Mouse (Mus musculus) thymus, adult 2 months (tissue): ENCODE data around the gene Nkiras2. TPM values are rescaled to one million over a fixed set of nuclear protein-coding genes. Genes with fewer than 3 reads are reported as not detected.

ENCODE experiments used
- DNase-seq: peaks from one replicate; pipeline ENCODE4 v3.0.0; 2021
- H3K27ac ChIP-seq: fragments of 200-500 bp; 2 replicates; pipeline ENCODE4 v1.5.1; 2012; ENCODE audit warnings: low read length, control low read depth; ENCODE audit not compliant: control insufficient read depth, insufficient read depth
- H3K27me3 ChIP-seq: fragments of 200-500 bp; 2 replicates; pipeline ENCODE4 v1.6.1; 2012; ENCODE audit warnings: mild to moderate bottlenecking, low read length, moderate library complexity, mixed read lengths; ENCODE audit not compliant: control insufficient read depth, insufficient read depth
- H3K36me3 ChIP-seq: fragments of 200-500 bp; 2 replicates; pipeline ENCODE4 v1.6.1; 2012; ENCODE audit warnings: mild to moderate bottlenecking, low read length, moderate library complexity; ENCODE audit not compliant: control insufficient read depth, insufficient read depth
- H3K4me1 ChIP-seq: fragments of 200-500 bp; replicated peaks from 2 replicates; pipeline ENCODE4 v1.6.1; 2012; ENCODE audit warnings: low read length; ENCODE audit not compliant: control insufficient read depth, insufficient read depth
- H3K4me3 ChIP-seq: fragments of 200-500 bp; 2 replicates; pipeline ENCODE4 v1.5.1; 2012; ENCODE audit warnings: mild to moderate bottlenecking, low read length, control low read depth, moderate library complexity; ENCODE audit not compliant: control insufficient read depth, insufficient read depth
- CTCF ChIP-seq: fragments of 200-500 bp; IDR thresholded peaks from 2 replicates; pipeline ENCODE4 v1.5.1; 2012; ENCODE audit warnings: mild to moderate bottlenecking, control low read depth, low read length, moderate library complexity, borderline replicate concordance; ENCODE audit not compliant: control insufficient read depth, poor library complexity, insufficient read depth; ENCODE audit errors: extremely low read depth
- POLR2A ChIP-seq: fragments of 200-500 bp; IDR thresholded peaks from 2 replicates; pipeline ENCODE4 v1.6.1; 2012; ENCODE audit warnings: mild to moderate bottlenecking, low read length, control low read depth, moderate library complexity; ENCODE audit not compliant: control insufficient read depth, poor library complexity, insufficient read depth; ENCODE audit errors: extremely low read depth
- WGBS: fragments of 180-500 bp; shearing (Covaris S2); methylation state at CpG from one replicate; pipeline ENCODE4 v1.1.7; 2018; 5-methylcytosine and 5-hydroxymethylcytosine counted together
- polyA plus RNA-seq: library from polyadenylated mRNA; depleted of rRNA; stranded (reverse); fragments of >200 nt; gene quantifications from 2 replicates; pipeline ENCODE4 v1.2.3, GENCODE M21; 2012; rRNA removed

The Nkiras2 gene
- polyA plus RNA-seq, 1 experiment = 68.4 TPM

GRCm38 (mm10) chr11:100656458-100656857 lies 37.4 kb downstream of the Nkiras2 start:
- 49% methylated on average over 6 of the region's 6 CpGs for WGBS

GRCm38 (mm10) chr11:100659806-100660205 lies 40.8 kb downstream of the Nkiras2 start:
- H3K27ac ChIP-seq = no peak overlapping the region
- WGBS = 94% methylated on average over 10 of the region's 10 CpGs
- H3K27me3 ChIP-seq = no peaks in the 10 kb centered on the region
- H3K4me3 ChIP-seq = no peak overlapping the region
- TF ChIP-seq POLR2A = no peak
- no peak for TF ChIP-seq CTCF
- DNase-seq = no peak
- no peaks in the 10 kb centered on the region for H3K36me3 ChIP-seq
- no peaks in the 10 kb centered on the region for H3K4me1 ChIP-seq

More at GRCm38 (mm10) chr11:100656458-100656857, 37.4 kb downstream of the Nkiras2 start:
- TF ChIP-seq POLR2A (no peak), CTCF (no peak)
- DNase-seq = no peak
- Histone ChIP-seq H3K4me3 (no peak overlapping the region), H3K36me3 (no peaks in the 10 kb centered on the region), H3K27ac (no peak overlapping the region), H3K4me1 (no peaks in the 10 kb centered on the region), H3K27me3 (no peaks in the 10 kb centered on the region)

- no peak for TF ChIP-seq CTCF
- no peak for TF ChIP-seq POLR2A
- Histone ChIP-seq H3K36me3 (no peaks in the 10 kb centered on the region), H3K4me1 (no peaks in the 10 kb centered on the region), H3K27ac (no peak overlapping the region), H3K27me3 (no peaks in the 10 kb centered on the region), H3K4me3 (no peak overlapping the region)
- 93% methylated on average over 1 of the region's 1 CpGs for WGBS
- no peak for DNase-seq
Measured at GRCm38 (mm10) chr11:100671049-100671448, 52.0 kb downstream of the Nkiras2 start.

DNA sequence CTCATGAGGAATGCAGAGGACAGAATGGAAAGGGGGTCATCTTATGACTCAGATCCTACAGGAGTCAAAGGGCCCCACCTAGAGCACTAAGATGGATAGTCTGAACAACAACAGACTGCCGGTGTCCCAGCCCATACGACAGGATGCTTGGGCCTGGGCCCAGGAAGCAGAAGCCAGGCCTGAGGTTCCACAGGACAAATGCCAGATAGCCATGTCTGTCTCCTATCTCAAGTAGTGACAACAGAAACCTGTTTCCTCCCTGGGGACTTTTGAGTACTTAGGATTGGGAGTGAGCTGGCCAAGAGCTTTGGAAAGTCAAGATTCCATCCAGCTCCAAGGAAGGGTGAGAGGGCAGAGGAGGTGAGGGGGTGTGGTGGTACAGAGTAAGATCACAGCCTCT lies 52.9 kb downstream of the Nkiras2 start:
- H3K27ac ChIP-seq = no peak overlapping the region
- H3K36me3 ChIP-seq = no peaks in the 10 kb centered on the region
- TF ChIP-seq CTCF = no peak
- TF ChIP-seq POLR2A = no peak
- no peak overlapping the region for H3K4me3 ChIP-seq
- no peaks in the 10 kb centered on the region for H3K27me3 ChIP-seq
- no peak for DNase-seq
- WGBS = 78% methylated on average over 2 of the region's 2 CpGs
- H3K4me1 ChIP-seq = no peaks in the 10 kb centered on the region

DNA sequence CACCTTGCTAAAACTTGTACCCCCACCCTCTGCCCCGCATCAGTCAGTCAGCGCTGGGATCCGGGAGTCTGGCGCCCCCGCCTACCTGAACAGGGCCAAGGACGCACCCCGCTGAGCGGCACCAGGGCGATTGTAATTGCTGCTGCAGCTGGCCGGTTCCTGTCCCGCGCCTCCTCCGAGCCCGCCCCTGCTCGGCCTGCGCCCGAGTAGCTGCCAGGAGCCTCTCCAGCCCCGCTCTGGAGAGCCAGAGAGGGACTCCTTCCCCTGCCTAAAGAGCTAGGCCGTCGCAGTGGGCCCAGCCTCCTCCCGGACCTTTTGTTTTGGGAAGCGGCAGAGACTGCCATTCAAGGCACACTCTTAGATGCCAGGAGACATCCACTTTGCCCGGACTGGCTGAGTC lies 54.1 kb downstream of the Nkiras2 start:
- H3K27ac ChIP-seq = no peak overlapping the region
- H3K36me3 ChIP-seq = no peaks in the 10 kb centered on the region
- no peak overlapping the region for H3K4me3 ChIP-seq
- WGBS = 25% methylated on average over 23 of the region's 23 CpGs
- no peaks in the 10 kb centered on the region for H3K27me3 ChIP-seq
- no peak for DNase-seq
- no peaks in the 10 kb centered on the region for H3K4me1 ChIP-seq
- no peak for TF ChIP-seq POLR2A
- no peak for TF ChIP-seq CTCF

Other genes starting within 250 kb of the Nkiras2 start
- 220 and 221 TPM in 2 replicates for gene Jup, start 221.5 kb upstream of the Nkiras2 start, polyA plus RNA-seq
- 22.3 and 23.6 TPM in 2 replicates for gene P3h4, start 204.4 kb upstream of the Nkiras2 start, polyA plus RNA-seq
- 7.8 and 9.5 TPM in 2 replicates for gene Fkbp10, start 203.5 kb upstream of the Nkiras2 start, polyA plus RNA-seq
- 129 and 136 TPM in 2 replicates for gene Nt5c3b, start 177.4 kb upstream of the Nkiras2 start, polyA plus RNA-seq
- 0.58 and 0.66 TPM in 2 replicates for gene Klhl10, start 177.3 kb upstream of the Nkiras2 start, polyA plus RNA-seq
- 8.0 and 10.4 TPM in 2 replicates for gene Klhl11, start 146.5 kb upstream of the Nkiras2 start, polyA plus RNA-seq
- gene Acly, start 91.2 kb upstream of the Nkiras2 start, polyA plus RNA-seq = 150 and 214 TPM in 2 replicates
- gene Ttc25, start 73.6 kb upstream of the Nkiras2 start, polyA plus RNA-seq = 0.58 and 1.1 TPM in 2 replicates
- gene Cnp, start 44.3 kb upstream of the Nkiras2 start, polyA plus RNA-seq = 138 and 153 TPM in 2 replicates
- 99.8 and 110 TPM in 2 replicates for gene Dnajc7, start 924 bp downstream of the Nkiras2 start, polyA plus RNA-seq
- 0.32 and 0.55 TPM in 2 replicates for gene Zfp385c, start 73.2 kb downstream of the Nkiras2 start, polyA plus RNA-seq
- gene Dhx58, start 85.0 kb downstream of the Nkiras2 start, polyA plus RNA-seq = 24.2 and 27.3 TPM in 2 replicates
- gene Kat2a, start 93.2 kb downstream of the Nkiras2 start, polyA plus RNA-seq = 56.4 and 58.1 TPM in 2 replicates
- gene Hspb9, start 94.6 kb downstream of the Nkiras2 start, polyA plus RNA-seq = 0.24 and 0.31 TPM in 2 replicates
- 290 and 304 TPM in 2 replicates for gene Rab5c, start 119.0 kb downstream of the Nkiras2 start, polyA plus RNA-seq
- gene Kcnh4, start 140.7 kb downstream of the Nkiras2 start, polyA plus RNA-seq = 1.1 and 1.2 TPM in 2 replicates
- 0.57 TPM in 1 of 2 replicates, not detected in the other for gene Hcrt, start 143.7 kb downstream of the Nkiras2 start, polyA plus RNA-seq
- 6.8 and 7.9 TPM in 2 replicates for gene Ghdc, start 151.7 kb downstream of the Nkiras2 start, polyA plus RNA-seq
- gene Stat5b, start 231.5 kb downstream of the Nkiras2 start, polyA plus RNA-seq = 178 and 204 TPM in 2 replicates
- 136 and 161 TPM in 2 replicates for gene Stat5a, start 240.1 kb downstream of the Nkiras2 start, polyA plus RNA-seq